Mouse (Mus musculus) ES-Bruce4 (cell line): ENCODE measurements around the gene Flad1.

ENCODE experiments used
- CTCF ChIP-seq: IDR thresholded peaks from one replicate; pipeline ENCODE4 v1.8.1; 2011; ENCODE audit warnings: low read depth, low read length
- EP300 ChIP-seq: IDR thresholded peaks from 2 replicates; pipeline ENCODE4 v1.6.1; 2011; ENCODE audit warnings: low read depth, low read length; ENCODE audit not compliant: insufficient read depth

- TF ChIP-seq EP300 (no peak), CTCF (no peak)
These were observed 13.5 kb upstream of the Flad1 start for GRCm38 (mm10) chr3:89425141-89425525.
